Mouse (Mus musculus) kidney, postnatal 10 days (tissue): ENCODE results near the gene Kctd11.
A peak's percentile ranks its signal among the peaks of the same experiment; 100 is the strongest.

Source experiments
- DNase-seq: peaks from one replicate; pipeline ENCODE4 v3.0.0; 2021; ENCODE audit warnings: mixed read lengths

Kctd11 gene

DNA sequence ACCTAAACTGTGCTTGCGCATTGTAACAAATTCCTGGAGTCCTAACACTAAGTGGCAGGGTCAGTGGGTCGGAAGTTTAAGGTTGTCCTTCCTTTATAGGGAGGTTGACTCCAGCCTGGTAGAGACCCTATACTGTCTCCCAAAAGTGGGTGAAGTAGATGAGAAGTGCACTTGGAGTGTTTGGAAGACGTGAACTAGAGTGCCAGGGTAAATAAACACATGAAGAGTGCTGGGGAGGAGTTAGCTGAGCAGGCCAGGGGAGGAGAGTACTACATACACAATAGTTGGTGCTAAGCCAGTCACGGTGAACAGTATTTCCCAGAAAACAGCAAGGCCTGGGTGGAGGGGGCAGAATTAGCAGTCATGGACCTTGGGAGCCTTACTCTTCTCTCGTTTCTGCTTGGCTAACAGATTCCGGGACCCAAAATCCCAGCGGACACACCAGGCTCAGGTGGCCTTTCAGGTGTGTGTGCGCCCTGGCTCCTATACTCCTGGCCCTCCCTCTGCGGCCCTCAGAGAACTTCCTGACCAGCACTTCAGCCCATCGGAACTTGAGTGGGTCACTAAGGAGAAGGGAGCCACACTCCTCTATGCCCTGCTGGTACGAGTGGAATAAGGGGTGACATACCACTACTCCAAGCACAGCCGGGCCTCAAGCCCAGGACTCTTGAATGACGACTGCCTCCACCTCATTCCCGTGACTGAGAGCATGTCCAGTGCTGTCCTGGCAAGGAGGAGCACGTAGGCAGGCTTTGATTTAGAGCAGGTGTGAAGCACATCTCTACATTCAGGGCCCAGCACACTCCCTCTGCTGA is 31.7 kb upstream of the Kctd11 start:
- DNase-seq: no peak

DNA sequence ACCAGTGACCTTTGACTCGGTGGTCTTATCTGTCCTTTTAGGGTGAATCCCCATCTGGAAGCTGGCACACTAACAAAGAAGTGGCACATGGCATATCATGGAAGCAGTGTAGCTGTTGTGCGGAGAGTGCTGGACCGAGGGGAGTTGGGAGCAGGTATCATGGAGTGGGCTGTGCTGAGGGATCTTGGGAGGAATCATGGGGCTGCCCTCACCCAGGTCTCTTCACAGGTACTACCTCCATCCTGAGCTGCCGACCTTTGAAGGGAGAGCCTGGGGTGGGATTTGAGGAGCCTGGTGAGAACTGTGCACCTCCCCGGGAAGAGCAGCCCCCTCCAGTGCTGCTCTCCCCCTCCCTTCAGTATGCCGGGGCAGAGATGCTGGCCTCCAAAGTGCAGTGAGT is 30.5 kb upstream of the Kctd11 start:
- no peak for DNase-seq

DNA sequence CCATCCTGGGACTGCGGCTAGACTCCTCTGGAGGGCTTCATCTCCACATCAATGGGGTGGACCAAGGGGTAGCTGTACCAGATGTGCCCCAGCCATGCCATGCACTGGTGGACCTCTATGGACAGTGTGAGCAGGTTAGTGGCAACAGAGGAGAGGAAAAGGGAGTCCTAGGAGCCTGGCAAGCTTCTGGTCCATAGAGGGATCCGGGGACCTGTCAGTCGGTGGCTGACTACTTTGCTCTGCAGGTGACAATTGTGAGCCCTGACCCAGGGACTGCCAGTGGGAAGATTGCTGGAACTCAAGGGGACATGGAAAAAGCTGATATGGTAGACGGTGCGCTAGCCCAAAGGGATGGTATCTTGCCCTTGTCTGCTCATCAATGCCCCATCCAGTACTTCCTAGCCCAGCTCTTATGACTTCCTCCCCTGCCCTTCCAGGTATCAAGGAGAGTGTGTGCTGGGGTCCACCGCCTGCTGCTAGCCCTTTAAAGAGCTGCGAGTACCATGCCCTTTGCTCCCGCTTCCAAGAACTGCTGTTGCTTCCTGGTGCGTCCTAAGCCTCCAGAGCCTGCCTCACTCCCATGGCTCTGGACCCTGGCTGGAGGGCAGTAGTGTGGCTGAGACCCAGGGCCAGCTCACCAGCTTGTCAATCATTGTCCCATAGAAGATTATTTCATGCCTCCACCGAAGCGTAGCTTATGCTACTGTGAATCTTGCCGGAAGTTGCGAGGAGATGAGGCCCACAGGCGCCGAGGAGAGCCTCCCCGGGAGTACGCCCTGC is 29.8 kb upstream of the Kctd11 start:
- DNase-seq: peak; percentile 65

DNA sequence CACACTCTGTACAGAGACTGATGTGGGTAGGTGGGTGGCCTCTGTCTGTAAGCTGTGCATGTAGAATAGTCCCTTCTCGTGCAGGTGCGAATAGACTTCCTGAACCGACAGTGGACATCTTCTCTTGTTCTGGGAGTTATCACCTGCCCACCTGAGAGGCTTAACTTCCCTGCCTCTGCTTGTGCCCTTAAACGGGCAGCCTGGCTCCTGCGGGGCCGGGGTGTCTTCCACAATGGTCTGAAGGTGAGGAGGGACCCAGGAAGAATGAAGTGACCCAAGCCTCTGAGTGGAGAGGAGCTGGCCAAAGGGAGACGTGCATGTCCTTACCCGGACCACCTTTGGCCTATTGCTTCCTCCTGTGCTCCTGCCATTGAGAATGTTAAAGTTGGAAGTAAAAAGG is 29.0 kb upstream of the Kctd11 start:
- no peak for DNase-seq

DNA sequence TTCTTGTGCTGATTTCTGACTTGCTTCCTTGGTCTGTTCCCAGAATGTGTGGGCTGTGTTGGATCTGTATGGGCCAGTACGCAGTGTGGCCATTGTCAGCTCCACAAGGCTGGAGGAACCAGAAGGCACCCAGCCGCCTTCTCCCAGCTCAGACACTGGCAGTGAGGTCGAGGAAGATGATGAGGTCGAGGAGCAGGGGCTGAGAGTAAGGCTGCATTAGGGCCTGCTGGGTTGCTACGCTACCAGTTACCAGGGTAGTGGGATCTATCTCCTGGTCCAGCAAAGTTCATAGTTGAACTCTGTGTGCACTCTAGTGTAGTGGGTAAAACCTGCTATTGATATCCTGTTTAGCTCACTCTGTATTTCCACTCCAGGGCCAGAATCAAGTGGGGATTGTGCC is 28.0 kb upstream of the Kctd11 start:
- DNase-seq: no peak

DNA sequence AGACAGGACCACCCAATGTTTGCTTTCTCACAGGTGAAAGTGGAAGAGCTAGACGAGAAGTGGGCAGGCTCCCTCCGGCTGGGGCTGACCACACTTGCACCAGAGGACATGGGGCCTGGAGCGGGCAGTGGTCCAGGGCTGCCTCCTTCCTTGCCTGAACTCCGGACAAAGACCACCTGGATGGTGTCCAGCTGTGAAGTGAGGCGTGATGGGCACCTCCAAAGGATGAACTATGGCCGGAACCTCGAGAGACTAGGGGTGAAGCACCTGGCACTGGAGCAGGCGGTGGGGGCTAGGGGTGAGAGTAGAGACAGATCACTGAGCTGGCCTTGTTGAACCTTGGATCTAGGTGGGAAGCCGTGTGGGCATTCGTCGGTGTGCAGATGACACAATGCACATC is 27.4 kb upstream of the Kctd11 start:
- peak; percentile 90 for DNase-seq

DNA sequence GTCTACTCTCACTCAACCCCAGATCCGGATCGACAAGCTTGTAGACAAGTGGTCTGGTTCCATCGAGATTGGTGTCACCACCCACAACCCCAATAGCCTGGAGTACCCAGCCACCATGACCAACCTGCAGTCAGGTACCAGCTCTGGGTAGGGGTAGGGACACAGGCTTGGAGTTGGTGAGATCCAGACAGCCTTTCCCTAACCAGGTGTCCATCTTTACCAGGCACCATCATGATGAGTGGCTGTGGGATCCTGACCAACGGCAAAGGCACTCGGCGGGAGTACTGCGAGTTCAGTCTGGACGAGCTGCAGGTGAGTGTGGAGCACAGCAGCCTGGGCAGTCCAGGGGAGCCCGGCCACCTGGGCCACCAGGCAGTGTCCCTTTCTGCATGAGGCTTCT is 23.1 kb upstream of the Kctd11 start:
- DNase-seq: no peak

DNA sequence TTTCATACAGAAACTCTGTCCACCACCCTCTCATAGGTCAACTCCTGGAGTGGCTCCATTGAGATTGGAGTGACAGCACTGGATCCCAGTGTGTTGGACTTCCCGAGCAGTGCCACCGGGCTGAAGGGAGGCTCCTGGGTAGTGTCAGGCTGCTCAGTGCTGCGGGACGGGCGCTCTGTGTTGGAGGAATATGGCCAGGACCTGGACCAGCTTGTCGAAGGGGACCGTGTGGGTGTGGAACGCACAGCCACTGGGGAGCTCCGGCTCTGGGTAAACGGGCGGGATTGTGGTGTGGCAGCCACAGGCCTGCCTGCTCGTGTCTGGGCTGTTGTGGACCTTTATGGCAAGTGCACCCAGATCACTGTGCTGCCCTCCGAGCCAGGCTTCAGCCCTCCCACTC is 21.8 kb upstream of the Kctd11 start:
- DNase-seq: no peak

DNA sequence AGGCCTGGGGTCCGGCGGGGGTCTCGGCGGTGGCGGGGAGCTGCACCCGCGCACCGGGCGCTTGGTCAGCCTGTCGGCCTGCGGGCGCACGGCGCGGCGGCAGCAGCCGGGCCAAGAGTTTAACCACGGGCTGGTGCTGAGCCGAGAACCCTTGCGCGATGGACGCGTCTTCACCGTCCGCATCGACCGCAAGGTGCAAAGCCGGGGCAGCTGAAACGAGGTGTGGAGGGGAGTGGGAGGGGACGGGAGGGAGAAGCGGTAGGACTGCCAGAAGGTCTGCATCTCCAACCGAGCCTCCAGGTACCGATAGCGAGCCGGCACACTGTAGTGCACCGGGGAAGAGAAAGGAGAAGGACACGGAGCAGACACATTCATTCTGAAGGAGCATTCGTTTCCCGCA is 20.8 kb upstream of the Kctd11 start:
- no peak for DNase-seq

DNA sequence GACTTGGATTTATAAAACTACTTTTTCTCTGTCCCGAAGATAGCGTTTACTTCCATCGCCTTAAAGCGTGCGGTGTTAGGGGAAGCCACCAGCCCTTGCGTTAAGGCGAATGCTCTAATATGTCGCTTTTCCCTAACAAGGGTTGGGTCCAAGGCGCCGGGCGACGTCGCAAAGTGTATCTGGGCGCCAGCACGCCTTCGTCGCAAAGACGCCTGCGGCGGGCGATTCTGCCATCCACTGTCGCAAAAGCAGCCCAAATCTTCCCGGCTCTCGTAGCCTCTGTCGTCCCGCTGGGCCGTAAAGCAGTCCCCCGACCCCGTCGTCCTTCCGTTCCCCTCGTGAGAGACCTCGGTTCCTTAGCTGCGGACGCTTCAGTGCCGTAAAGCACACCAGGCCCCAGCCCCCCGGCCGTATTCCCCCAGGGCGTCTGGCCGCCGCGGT is 20.2 kb upstream of the Kctd11 start:
- peak; percentile 96 for DNase-seq

DNA sequence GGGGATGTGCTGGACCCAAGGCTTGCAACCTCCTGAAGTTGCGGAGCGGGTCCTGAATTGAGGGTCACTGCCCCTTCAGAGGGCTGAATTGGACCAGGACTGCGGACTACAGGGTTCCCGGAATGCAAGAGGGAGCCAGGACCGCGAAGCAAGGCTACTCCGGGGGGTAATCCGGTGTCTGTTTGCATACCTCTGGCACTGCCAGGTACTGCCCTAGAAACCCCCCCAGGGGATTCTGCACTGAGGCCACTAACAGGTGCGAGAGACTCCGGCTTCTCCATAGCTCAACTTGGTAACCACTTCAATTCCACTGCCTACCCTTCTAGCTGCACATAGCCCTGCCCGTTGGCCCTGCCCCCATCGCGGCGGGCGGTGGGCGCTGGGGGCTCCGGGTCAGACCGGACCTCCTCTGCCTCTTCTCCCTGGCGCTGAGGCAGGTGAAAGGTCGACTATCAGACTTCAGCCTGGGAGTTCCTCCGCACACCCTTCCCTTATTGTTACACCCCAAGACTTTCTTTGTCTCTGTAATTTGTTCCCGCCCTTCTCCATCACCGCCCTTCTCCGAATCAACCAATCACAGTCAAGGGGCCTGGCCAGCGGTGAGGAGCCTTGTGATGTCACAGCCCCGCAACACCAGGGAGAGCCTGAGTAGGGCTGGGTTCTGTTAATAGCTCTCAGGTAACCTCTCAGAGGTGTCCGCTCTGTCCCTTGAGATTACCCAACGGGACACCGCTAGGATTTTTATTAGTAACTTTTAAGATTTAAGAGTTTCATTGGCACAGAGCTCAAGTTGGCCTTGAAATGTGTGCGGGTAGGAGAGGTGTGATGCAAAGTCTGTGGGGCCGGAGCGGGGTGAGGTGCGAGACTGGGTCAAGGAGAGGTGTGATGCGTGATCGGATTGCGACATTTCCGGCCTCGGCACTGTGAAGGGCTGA is 19.5 kb upstream of the Kctd11 start, which contains the start of the genes 2810408A11Rik and Neurl4:
Gene 2810408A11Rik, minus strand, starts transcription at position 517 of the 935 bp plus-strand sequence.
Gene Neurl4, plus strand, starts transcription at position 602 of the 935 bp plus-strand sequence.
- DNase-seq: peak; percentile 93

DNA sequence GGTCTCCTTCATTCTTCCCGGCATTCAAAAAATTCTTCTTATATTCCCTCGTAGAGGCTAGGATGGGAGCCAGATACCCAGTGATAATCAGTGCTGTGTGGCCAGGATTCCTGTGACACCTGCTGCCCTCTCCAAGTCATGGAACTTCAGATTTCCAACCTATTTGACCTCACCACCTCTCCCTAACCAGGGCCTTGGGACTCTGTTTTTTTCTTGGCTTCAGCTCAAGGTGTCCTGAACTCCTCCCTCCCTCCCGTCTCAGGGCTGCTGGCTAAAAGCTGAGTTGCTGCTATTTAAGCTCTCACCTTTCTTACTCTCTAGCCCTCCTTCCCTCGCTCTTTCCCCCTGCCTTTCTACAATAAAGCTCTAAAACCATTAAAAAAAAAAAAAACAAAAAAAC is 18.7 kb upstream of the Kctd11 start:
- no peak for DNase-seq

DNA sequence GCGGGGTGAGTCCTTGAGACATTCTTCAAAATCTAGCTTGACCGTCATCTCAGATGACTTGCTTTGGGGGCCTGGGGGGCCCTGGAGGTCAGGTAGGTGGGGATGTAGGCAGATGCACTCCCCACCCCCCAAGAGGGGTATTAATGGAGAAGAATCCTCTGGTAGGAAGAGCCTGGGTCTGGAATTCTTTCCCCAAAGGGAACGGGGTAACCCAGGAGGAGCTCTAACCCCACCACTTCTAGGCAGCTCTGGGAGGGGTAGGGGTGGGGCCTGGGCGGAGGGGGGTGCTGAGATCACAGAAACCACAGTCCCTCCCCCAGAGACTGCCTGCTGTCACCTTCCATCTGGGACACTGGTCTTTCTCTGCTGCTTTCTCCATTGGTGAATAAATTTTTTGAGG is 14.1 kb upstream of the Kctd11 start, which contains the start of gene Acap1:
Gene Acap1, minus strand, starts transcription at position 249 of the 400 bp plus-strand sequence.
- DNase-seq: no peak

DNA sequence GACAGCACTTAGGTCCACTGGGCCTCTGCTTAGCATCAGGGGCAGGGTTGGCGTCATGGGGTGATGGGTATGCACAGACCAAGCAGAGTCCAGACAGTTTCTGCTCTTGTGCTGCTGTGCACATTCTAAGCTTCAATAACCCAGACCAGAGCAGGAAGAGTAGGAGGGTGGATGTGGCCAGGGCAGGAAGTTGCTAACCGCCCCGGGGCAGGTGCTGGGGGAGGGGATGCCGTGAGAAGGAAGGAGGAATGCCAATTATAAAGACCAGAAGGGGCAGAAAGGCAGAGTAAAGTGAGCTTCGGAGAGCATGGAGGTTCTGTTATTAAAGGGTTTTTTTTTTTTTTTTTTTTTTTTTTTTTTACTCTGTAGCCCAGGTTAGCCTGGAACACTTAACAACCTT is 13.5 kb upstream of the Kctd11 start:
- no peak for DNase-seq

DNA sequence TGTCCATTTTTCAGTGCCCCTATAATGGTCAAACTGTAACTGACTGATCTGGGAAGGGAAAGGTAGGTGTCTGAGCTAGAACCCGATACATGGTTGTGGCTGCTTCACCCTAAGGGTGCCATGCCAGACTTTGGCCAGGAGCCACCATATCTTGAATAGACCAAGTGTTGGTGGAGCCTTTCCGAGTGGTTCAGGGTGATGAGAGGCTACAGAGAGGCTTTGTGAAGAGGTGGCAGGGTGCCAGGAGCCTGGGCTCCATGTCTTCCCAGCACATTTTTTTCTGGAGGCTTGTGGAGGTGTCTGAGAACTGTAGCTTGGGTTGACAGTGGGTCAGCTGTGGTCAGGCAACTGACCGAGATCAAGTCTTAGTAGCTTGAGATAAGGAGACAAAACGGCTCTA is 10.3 kb upstream of the Kctd11 start:
- DNase-seq: no peak

DNA sequence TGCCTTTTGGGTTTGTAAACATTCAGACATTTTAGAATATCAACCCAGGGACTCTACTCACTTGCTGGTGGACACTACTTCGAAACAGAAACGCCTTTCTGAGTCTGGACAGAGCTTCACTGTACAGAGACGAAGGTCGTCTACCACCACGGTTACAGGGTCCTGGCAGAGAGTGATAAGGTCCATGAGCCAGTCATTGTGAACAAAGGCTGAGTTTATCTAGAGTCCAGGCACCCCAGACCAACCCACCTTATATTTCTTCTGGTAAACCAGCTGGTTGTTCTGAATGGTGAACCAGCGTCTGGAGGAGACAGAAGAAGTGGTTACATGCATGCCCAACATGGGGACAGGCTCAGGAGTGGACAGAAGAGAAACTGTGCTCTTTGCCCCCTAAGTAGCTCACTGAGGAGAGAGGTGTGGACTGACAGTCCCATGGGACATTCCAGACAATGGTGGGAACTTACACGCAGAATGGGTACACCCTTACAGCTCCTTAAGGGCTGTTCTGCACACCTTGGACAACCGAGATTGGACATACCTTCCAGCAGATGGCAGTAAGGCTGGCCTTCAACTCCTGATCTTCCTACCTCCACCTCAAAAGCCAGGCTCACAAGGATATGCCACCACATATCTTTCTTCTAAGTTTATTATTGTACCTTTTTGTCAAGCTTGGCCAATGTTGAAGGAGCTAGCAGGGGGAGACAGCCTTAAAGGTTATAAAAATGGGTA is 5.9 kb upstream of the Kctd11 start:
- no peak for DNase-seq

DNA sequence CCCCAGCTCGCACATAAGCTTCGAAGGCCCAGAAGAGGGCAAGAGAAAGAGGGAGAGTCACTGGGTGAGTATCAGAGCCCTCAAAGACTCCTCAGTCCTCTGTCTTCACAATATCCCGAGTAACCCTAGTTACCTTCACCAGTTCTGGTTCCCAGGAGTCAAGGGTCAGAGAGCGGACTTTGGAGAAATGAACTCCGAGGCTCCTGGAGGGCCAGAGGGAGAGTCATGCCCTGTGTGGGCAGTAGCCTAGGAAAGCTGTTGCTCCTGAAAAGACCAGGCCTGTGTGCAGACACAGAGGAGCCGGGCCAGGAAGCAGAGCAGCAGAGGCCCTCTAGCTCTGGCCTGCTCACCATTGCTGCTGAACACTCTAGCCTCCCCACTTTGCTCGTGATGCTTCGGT is 3.5 kb upstream of the Kctd11 start:
- DNase-seq: no peak

DNA sequence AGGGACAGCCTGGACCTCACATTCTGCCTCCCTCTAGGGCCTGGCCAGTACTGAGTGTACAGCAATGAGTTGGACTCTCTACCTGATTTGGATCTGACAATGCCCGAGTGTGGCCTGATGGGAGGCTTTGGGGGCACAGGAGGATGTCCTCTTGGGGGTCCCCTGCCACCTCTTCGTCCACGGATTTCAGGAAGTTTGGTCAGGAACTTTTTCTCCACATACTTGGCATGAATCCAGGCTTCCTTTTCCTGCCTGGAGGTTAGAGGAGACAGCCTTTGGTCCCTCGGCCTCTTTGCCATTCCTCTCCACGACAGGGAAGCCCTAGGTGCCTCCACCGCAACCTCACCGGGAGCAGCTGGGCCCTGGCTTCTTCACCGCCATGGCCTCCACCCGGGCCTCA is 3.0 kb upstream of the Kctd11 start:
- DNase-seq: no peak

DNA sequence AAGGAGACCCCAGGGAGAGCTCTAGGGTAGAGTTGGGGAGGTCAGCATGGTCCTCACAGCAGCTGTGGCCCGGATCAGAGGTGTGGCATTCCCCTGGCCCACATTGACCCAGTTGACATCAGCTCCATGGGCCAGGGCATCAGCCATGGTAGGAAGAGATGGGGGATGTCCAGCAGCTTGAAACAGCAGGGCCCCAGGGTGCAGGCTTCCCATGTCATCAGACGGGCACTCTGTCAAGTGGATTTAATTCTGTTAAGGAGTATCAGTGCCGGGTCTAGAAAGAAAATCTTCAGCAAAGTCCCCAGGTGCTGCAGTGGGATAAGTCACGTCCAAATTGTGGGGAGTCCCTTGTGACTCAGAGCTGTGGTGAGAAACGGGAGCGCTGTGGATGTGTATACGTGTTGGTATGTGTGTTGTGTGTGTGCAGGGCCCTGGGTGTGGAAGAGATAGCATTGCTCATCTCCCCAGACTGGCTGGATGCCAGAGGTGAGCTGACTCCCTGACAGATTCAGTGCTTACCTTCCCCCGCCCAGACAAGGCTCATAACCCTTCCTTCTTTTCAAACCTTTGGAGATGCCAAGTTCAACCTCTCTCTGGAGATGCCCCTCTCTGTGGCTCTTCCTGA is 2.4 kb upstream of the Kctd11 start:
- peak; percentile 55 for DNase-seq

DNA sequence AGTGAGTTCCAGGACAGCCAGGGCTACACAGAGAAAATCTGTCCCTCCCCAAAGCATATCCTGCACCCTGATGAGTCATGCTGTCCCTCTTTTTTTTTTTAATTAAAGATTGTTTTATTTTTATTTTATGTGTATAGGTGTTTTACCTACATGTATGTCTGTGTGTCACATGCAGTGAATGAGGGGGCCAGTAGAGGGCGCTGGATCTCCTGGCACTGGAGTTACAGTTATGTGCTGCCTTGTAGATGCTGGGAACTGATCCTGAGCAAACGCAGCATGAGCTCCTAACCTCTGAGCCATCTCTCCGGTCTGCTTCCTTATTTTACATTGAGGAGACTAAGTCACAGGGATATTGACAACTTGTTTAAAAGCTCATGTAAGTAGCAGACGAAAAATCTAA is 1.9 kb upstream of the Kctd11 start:
- peak; percentile 67 for DNase-seq

DNA sequence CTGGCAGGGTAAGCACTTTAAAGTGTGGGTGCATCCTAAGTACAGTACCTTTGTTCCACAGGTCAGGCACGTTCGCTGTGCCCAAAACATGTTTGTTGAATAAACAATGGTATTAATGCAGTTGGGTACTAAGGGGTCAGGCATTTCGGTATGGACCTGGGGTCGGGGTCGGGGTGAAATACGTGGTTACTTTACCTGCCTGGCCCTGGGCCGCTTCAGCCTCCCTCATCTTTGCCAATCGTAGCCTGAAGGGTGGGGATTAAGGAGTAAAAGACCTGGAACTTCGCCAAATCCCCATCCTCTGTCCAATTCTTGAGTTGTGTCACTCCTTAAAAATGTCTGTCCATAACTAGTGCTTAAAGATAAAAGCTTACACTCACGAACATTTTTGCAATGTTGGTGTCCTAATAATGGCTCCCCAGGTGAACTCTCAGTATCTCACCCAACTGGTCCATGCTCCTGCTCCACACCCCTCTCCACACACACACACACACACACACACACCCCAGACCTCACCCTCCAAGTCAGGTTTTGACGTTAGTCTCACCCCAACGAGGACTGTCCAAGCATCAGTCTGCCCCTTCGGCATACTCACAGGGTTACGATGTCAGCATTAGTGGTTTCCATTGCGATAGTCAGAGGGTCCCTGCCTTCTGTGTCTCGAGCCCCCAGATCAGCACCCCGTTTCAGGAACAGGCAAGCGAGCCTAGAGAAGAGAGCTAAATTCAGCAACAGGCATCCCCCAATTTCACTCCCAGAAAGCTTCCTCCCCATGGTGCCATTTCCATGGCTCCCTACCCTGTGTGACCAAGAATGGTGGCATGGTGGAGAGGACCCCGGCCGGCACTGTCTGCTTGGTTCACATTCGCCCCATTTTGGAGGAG is 823 bp upstream of the Kctd11 start:
- DNase-seq: peak; percentile 31
